Mouse (Mus musculus) lung, postnatal 0 days (tissue): ENCODE results near the gene Man1c1. TPM values are rescaled to one million over a fixed set of nuclear protein-coding genes. Genes with fewer than 3 reads are reported as not detected.

Experiments used
- ATAC-seq: fragments of 200-750 bp; cut with Nextera tagmentation; 2 replicates; pipeline ENCODE4 v1.8.0; 2017; ENCODE audit warnings: moderate library complexity
- DNase-seq: peaks from one replicate; pipeline ENCODE4 v3.0.0-alpha.2; 2016; ENCODE audit warnings: low spot score
- H3K27ac ChIP-seq: fragments of 300-500 bp; sonication (generic); 2 replicates; pipeline ENCODE4 v1.5.1; 2014; ENCODE audit warnings: antibody characterized with exemption, mild to moderate bottlenecking, low read length, mixed read lengths
- H3K27me3 ChIP-seq: fragments of 300-500 bp; sonication (generic); replicated peaks from 2 replicates; pipeline ENCODE4 v1.6.1; 2014; ENCODE audit warnings: low read length, mixed read lengths; ENCODE audit not compliant: insufficient read depth
- H3K36me3 ChIP-seq: fragments of 300-500 bp; sonication (generic); 2 replicates; pipeline ENCODE4 v1.6.1; 2014; ENCODE audit warnings: low read length, mixed read lengths; ENCODE audit not compliant: insufficient read depth
- H3K4me1 ChIP-seq: fragments of 300-500 bp; sonication (generic); 2 replicates; pipeline ENCODE4 v1.6.1; 2014; ENCODE audit warnings: antibody characterized with exemption, low read depth, low read length, mixed read lengths; ENCODE audit not compliant: insufficient read depth
- H3K4me2 ChIP-seq: fragments of 300-500 bp; sonication (generic); replicated peaks from 2 replicates; pipeline ENCODE4 v1.6.1; 2014; ENCODE audit warnings: low read depth, mild to moderate bottlenecking, low read length, moderate library complexity, mixed read lengths
- H3K4me3 ChIP-seq: fragments of 300-500 bp; sonication (generic); 2 replicates; pipeline ENCODE4 v1.5.1; 2014; ENCODE audit warnings: low read depth, low read length
- H3K9ac ChIP-seq: fragments of 300-500 bp; sonication (generic); replicated peaks from 2 replicates; pipeline ENCODE4 v1.6.1; 2014; ENCODE audit warnings: low read depth, mild to moderate bottlenecking
- H3K9me3 ChIP-seq: fragments of 300-500 bp; sonication (generic); 2 replicates; pipeline ENCODE4 v1.6.1; 2016; ENCODE audit warnings: low read length, mixed read lengths
- CTCF ChIP-seq: IDR thresholded peaks from 2 replicates; pipeline ENCODE4 v1.5.1; 2016; ENCODE audit warnings: antibody characterized with exemption, mild to moderate bottlenecking
- EP300 ChIP-seq: IDR thresholded peaks from 2 replicates; pipeline ENCODE4 v1.6.1; 2016; ENCODE audit warnings: antibody characterized with exemption, mild to moderate bottlenecking, control low read depth
- WGBS: fragments of 180-500 bp; shearing (Covaris S2); extraction: QIAGEN DNeasy Blood & Tissue Kit; methylation state at CpG from one replicate; pipeline ENCODE4 v1.1.7; 2014; 5-methylcytosine and 5-hydroxymethylcytosine counted together
- polyA plus RNA-seq: library from polyadenylated mRNA; unstranded; fragments of >200 nt; fragmentation: Nextera tagmentation; extraction: Ambion mirVana; gene quantifications from 2 replicates; pipeline ENCODE4 v1.2.1, GENCODE M21; 2015

Man1c1 gene
- polyA plus RNA-seq, 1 experiment from 2014 or later = 3.0 TPM

DNA sequence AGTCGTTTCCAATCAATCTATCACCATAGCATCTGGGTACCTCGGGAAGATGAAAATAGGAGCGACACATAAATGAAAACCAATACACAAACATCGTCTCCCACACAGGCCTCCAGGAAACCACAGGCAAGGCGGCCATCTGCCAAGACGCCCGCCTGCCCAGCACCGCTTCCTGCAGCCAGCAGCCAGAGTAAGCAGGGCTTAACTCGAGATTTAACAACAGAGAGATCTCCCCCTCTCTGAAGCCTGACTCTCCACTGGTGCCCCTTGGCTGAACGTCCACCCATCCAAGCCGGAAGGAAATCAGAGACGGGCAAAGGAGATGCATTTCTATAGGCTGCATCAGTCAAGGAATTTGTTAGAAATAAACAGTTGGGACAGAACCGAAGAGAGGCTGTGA, 21.1 kb downstream of the Man1c1 start:
- Histone ChIP-seq H3K4me2 (peak overlapping the region; percentile 11; the same call in 1 of the 2 replicates), H3K27ac (peak overlapping the region; percentile 54), H3K36me3 (no peaks in the 10 kb centered on the region), H3K9ac (no peak overlapping the region), H3K4me3 (no peak overlapping the region), H3K27me3 (no peaks in the 10 kb centered on the region), H3K9me3 (no peaks in the 10 kb centered on the region), H3K4me1 (no peaks in the 10 kb centered on the region; the same call in 1 of the 2 replicates)
- WGBS = 19% methylated on average over 13 of the region's 13 CpGs
- ATAC-seq (peak; percentile 73), DNase-seq (peak; percentile 67)
- TF ChIP-seq EP300 (no peak), CTCF (no peak)

DNA sequence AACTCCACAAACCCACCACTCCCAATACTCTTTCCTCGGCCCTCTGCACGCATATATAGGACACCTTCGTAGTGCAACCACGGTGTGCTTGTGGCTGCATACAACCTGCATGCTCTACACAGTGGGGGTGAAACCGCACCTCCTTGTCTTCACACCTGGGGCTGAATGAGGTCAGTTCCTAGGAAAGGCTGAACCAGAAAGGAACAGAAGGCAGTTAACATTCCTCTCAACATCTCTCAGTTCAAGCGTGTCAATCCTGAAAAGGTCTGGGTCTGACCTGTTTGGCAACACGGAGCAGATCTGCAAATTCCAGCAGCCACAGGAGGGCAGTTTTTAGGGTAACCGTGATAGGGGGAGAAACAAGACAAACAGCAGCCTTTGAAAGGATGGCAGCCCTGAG, 21.7 kb downstream of the Man1c1 start:
- ATAC-seq (no peak), DNase-seq (no peak)
- Histone ChIP-seq H3K9me3 (no peaks in the 10 kb centered on the region), H3K36me3 (no peaks in the 10 kb centered on the region), H3K27me3 (no peaks in the 10 kb centered on the region), H3K27ac (peak overlapping the region; percentile 54; the same call in 1 of the 2 replicates), H3K4me2 (0 out of 2 replicates have a peak overlapping the region, but pooled peaks have one; percentile 11), H3K9ac (no peak overlapping the region), H3K4me1 (no peaks in the 10 kb centered on the region; the same call in 1 of the 2 replicates), H3K4me3 (no peak overlapping the region)
- WGBS = 67% methylated on average over 8 of the region's 8 CpGs
- no peak for TF ChIP-seq EP300
- TF ChIP-seq CTCF = no peak

DNA sequence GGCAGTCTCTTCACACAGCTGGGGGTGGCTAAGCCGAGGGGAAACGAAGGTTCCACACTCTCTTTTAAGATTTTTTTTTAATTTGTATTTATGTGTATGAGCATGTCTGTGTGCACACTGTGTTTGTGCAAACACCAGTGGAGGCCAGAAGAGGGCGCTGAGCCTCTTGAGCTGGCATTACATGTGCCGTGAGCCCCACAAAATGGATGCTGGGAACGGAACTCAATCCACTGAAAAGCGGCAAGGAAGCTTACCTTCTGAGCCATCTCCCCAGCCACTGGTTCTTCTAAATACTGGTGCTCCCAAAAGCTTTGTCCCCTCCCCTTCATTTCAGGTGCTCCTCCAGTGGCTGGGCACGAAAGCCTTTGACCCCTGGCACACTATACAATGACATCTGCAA, 22.3 kb downstream of the Man1c1 start:
- WGBS = 92% methylated on average over 7 of the region's 7 CpGs
- H3K9me3 ChIP-seq = no peaks in the 10 kb centered on the region
- no peak overlapping the region for H3K27ac ChIP-seq
- ATAC-seq (no peak), DNase-seq (no peak)
- H3K9ac ChIP-seq = no peak overlapping the region
- no peak overlapping the region for H3K4me3 ChIP-seq
- no peaks in the 10 kb centered on the region for H3K27me3 ChIP-seq
- no peak overlapping the region for H3K4me2 ChIP-seq
- TF ChIP-seq EP300 (no peak), CTCF (peak; percentile 22; the same call in 1 of the 2 replicates)
- H3K36me3 ChIP-seq = no peaks in the 10 kb centered on the region
- no peaks in the 10 kb centered on the region; the same call in 1 of the 2 replicates for H3K4me1 ChIP-seq

DNA sequence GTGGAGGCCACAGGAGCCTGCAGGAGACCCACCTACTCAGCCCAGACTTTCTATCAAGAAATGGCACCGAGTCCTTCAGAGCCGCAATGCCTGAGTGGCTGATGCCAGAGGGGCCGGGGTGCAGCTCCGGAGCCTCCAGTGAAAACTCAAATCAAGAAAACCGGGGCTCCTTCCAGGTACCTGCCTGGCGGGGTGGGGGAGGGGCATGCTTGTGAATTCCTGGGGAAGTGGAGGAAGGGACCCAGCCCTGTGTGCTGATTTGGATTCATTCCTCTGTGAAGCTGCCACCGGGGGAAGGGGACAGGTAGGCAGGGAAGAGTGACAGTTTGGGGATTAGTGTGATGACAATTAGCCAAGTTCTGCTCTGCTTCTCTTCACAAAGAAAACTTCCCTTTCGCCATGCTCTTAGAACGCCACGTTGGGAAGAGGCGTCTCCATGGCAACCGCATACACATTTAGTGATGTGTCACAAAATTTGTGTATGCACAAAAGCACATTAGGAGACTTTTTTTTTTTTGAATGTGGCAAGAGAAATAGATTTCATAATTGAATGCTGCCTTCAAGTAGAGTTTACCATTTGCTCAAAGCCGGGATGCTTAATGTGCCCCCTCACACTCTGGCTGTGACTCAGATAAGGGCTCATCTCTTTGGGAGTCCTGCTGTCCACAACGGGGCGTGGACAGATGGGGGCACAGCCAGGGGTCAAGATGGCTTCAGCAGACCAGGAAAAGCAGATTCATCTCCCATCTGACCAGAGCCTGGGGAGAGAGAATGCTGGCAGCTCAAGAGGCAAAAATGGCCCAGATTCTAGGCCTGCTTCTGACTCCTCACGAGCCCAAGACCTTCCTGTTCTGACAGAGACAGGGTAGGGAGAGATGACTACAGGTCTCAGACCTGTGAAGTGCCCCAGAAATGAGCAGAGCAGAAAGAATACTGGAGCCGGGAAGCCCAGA, 26.3 kb downstream of the Man1c1 start:
- H3K27ac ChIP-seq = no peak overlapping the region
- no peaks in the 10 kb centered on the region for H3K9me3 ChIP-seq
- WGBS = 42% methylated on average over 17 of the region's 17 CpGs
- peak; percentile 74 for DNase-seq
- no peak for ATAC-seq
- H3K9ac ChIP-seq = no peak overlapping the region
- H3K4me1 ChIP-seq = no peaks in the 10 kb centered on the region; the same call in 1 of the 2 replicates
- no peak overlapping the region for H3K4me2 ChIP-seq
- no peaks in the 10 kb centered on the region for H3K36me3 ChIP-seq
- no peaks in the 10 kb centered on the region for H3K27me3 ChIP-seq
- TF ChIP-seq EP300 = no peak
- no peak for TF ChIP-seq CTCF
- no peak overlapping the region for H3K4me3 ChIP-seq

DNA sequence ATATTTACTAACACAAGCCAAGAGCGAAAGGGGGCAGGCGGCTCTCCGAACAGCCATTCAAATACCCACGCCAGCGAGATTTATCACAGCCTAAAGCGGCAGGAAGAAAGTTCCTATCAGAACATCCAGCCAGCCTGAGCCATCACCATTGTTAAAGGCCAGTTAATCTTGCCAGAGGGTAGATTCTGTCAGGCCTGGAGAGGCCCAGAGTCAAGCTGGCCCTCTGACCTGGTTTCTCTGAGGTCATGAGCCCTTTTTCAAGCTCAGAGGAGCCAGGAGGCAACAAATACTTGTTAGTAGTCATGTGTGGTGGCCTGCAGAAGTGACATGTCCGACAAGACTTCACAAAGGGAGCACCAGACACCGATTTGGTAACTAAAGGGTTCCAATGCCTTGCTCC, 28.3 kb downstream of the Man1c1 start:
- H3K4me1 ChIP-seq = no peaks in the 10 kb centered on the region
- TF ChIP-seq CTCF (no peak), EP300 (no peak)
- WGBS = 67% methylated on average over 8 of the region's 8 CpGs
- H3K27me3 ChIP-seq = no peaks in the 10 kb centered on the region
- H3K27ac ChIP-seq = no peak overlapping the region
- ATAC-seq (no peak), DNase-seq (no peak)
- no peak overlapping the region for H3K4me3 ChIP-seq
- H3K4me2 ChIP-seq = no peak overlapping the region
- H3K9me3 ChIP-seq = no peaks in the 10 kb centered on the region
- H3K9ac ChIP-seq = no peak overlapping the region
- no peaks in the 10 kb centered on the region for H3K36me3 ChIP-seq

DNA sequence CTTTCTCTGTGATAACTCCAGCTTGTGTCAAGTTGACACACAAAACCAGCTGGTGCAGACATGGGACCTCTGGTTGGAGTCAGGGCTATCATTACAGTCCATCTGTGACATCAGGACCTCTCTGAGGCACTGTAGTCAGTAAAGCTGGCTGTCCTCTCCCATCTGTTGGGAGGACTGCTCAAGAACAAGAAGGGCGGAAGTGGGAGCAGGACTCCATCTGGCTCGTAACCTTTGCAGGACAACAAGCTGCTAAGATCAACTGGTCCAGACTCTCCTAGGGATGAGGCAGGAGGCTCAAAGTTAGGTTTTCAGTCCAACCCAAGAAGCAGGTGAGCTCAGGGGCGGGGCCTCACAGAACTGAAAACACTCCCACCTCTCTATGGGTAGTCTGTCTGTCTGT, 29.1 kb downstream of the Man1c1 start:
- ATAC-seq = no peak
- 96% methylated on average over 3 of the region's 3 CpGs for WGBS
- H3K27ac ChIP-seq = no peak overlapping the region

More for the DNA sequence above, 29.1 kb downstream of the Man1c1 start:
- TF ChIP-seq CTCF (no peak), EP300 (no peak)
- H3K4me1 ChIP-seq = no peaks in the 10 kb centered on the region
- H3K9ac ChIP-seq = no peak overlapping the region
- no peaks in the 10 kb centered on the region for H3K9me3 ChIP-seq
- no peaks in the 10 kb centered on the region for H3K27me3 ChIP-seq
- no peak overlapping the region for H3K4me2 ChIP-seq
- DNase-seq = no peak
- H3K4me3 ChIP-seq = no peak overlapping the region
- no peaks in the 10 kb centered on the region for H3K36me3 ChIP-seq
